ENCODE assay signal across 7 mouse cellular contexts in the genomic region with DNA sequence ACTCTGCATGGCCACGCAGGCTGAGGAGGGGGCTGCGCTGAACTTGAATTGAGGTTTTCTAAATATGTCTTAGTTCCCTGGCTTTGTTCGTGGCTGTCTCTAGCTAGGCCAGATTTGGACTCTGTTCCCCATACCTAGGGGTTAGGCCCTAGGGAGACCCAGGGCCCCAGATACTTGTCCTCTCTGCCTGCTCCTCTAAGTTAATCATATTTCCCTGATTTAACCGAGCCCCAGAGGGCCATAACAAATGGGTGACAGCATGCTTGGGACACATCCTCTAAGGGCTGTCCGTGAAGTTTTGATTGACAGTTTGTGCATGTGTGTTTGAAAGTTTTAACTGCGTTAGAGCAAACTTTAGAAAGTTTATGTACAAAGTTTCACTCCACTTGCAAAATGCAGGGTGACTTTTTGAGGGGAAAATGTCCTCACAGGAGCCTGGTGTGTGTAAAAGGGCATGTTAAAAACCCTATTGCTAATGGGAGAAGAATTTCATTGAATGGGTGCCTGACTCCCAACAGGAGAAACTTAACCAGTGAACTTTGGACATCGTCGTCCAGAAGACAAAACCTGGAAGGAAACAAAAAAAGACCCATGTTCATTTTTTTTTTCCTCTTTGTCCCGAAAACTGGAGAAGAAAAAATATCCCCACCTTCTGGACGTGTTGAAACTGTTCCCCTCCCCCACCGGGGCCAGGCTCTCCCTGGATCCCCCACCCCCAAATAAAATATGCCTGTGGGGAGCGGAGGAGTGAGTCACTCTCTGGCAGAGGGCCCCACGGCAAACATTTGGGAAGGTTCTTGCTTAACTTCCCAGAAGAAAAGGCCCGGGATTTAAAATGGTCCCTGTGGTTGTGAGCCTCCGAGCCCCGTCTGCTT. TPM values are rescaled to one million over a fixed set of nuclear protein-coding genes. Genes with fewer than 3 reads are reported as not detected.
DNase-seq lines count a peak whose midpoint lies in the region; ATAC-seq and TF ChIP-seq lines count a peak whose summit lies in the region.

No protein-coding gene starts in this region.

- TF ChIP-seq CTCF in forebrain, postnatal 0 days (IDR thresholded peaks at IDR 0.05; ENCODE audit: low read depth) = no peak

- peak; percentile 96 for DNase-seq in NIH3T3 (ENCODE audit: low read depth)
- peak; percentile 44 for DNase-seq in forebrain, postnatal 0 days
- no peak for DNase-seq in liver, embryonic 11.5 days (ENCODE audit: low spot score)
- no peak for DNase-seq in layer of hippocampus, adult 9-10 months (ENCODE audit: low spot score)

- H3K9me3 ChIP-seq in forebrain, postnatal 0 days (ENCODE audit: low read length) = no peaks in the 10 kb centered on the region
- no peaks in the 10 kb centered on the region for H3K9me3 ChIP-seq in hindbrain, embryonic 13.5 days
- no peaks in the 10 kb centered on the region for H3K9me3 ChIP-seq in liver, embryonic 11.5 days (ENCODE audit: control insufficient read depth, low read length)
- H3K9me3 ChIP-seq in neural tube, embryonic 14.5 days (ENCODE audit: control insufficient read depth, low read length) = no peaks in the 10 kb centered on the region

- H3K9ac ChIP-seq in forebrain, postnatal 0 days = peak overlapping the region; percentile 78
- peak overlapping the region; percentile 88 for H3K9ac ChIP-seq in hindbrain, embryonic 13.5 days
- H3K9ac ChIP-seq in liver, embryonic 11.5 days (ENCODE audit: low read depth, low read length) = peak overlapping the region; percentile 81
- H3K9ac ChIP-seq in neural tube, embryonic 14.5 days (replicated peaks; ENCODE audit: low read depth, low read length) = peak overlapping the region; percentile 83

- H3K4me1 ChIP-seq in forebrain, postnatal 0 days (ENCODE audit: insufficient read depth) = no peaks in the 10 kb centered on the region
- peaks cover 48% of the 10 kb centered on the region for H3K4me1 ChIP-seq in hindbrain, embryonic 13.5 days (replicated peaks)
- H3K4me1 ChIP-seq in liver, embryonic 11.5 days (replicated peaks; ENCODE audit: control insufficient read depth, insufficient read depth, low read length) = peaks cover 14% of the 10 kb centered on the region
- H3K4me1 ChIP-seq in neural tube, embryonic 14.5 days (ENCODE audit: control insufficient read depth, insufficient read depth, low read length) = 0 out of 2 replicates have a peak, but pooled peaks cover 7% of the 10 kb centered on the region

- H3K27ac ChIP-seq in forebrain, postnatal 0 days (ENCODE audit: low read depth, low read length) = peak overlapping the region; percentile 30; the same call in 1 of the 2 replicates
- H3K27ac ChIP-seq in hindbrain, embryonic 13.5 days = peak overlapping the region; percentile 80
- H3K27ac ChIP-seq in liver, embryonic 11.5 days (ENCODE audit: low read depth, low read length) = peak overlapping the region; percentile 71
- H3K27ac ChIP-seq in neural tube, embryonic 14.5 days (ENCODE audit: low read depth, low read length) = peak overlapping the region; percentile 72

- H3K36me3 ChIP-seq in forebrain, postnatal 0 days (ENCODE audit: insufficient read depth) = no peaks in the 10 kb centered on the region
- H3K36me3 ChIP-seq in hindbrain, embryonic 13.5 days = no peaks in the 10 kb centered on the region
- H3K36me3 ChIP-seq in liver, embryonic 11.5 days (ENCODE audit: control insufficient read depth, insufficient read depth, low read length) = peaks cover 4% of the 10 kb centered on the region; the same call in 1 of the 2 replicates
- H3K36me3 ChIP-seq in neural tube, embryonic 14.5 days (ENCODE audit: control insufficient read depth, insufficient read depth, low read length) = no peaks in the 10 kb centered on the region

- WGBS in forebrain, postnatal 0 days = 3% methylated on average over 16 of the region's 16 CpGs
- WGBS in hindbrain, embryonic 13.5 days = 8% methylated on average over 16 of the region's 16 CpGs
- WGBS in liver, embryonic 11.5 days = 26% methylated on average over 16 of the region's 16 CpGs
- WGBS in neural tube, embryonic 14.5 days = 11% methylated on average over 16 of the region's 16 CpGs

- peak overlapping the region; percentile 93 for H3K4me3 ChIP-seq in forebrain, postnatal 0 days (ENCODE audit: low read depth, low read length)
- peak overlapping the region; percentile 75 for H3K4me3 ChIP-seq in hindbrain, embryonic 13.5 days
- H3K4me3 ChIP-seq in liver, embryonic 11.5 days (ENCODE audit: low read depth, low read length) = peak overlapping the region; percentile 86
- peak overlapping the region; percentile 71 for H3K4me3 ChIP-seq in neural tube, embryonic 14.5 days (ENCODE audit: low read depth, low read length)

- peak overlapping the region; percentile 84 for H3K4me2 ChIP-seq in forebrain, postnatal 0 days (ENCODE audit: low read depth)
- peak overlapping the region; percentile 72 for H3K4me2 ChIP-seq in hindbrain, embryonic 13.5 days
- H3K4me2 ChIP-seq in liver, embryonic 11.5 days = peak overlapping the region; percentile 74
- H3K4me2 ChIP-seq in neural tube, embryonic 14.5 days (ENCODE audit: low read depth, low read length) = peak overlapping the region; percentile 54

- no peaks in the 10 kb centered on the region for H3K27me3 ChIP-seq in forebrain, postnatal 0 days (ENCODE audit: insufficient read depth, low read length)
- H3K27me3 ChIP-seq in hindbrain, embryonic 13.5 days = 0 out of 2 replicates have a peak, but pooled peaks cover 3% of the 10 kb centered on the region
- H3K27me3 ChIP-seq in liver, embryonic 11.5 days (replicated peaks; ENCODE audit: control insufficient read depth, insufficient read depth, low read length) = peaks cover 5% of the 10 kb centered on the region; the same call in 1 of the 2 replicates
- H3K27me3 ChIP-seq in neural tube, embryonic 14.5 days (ENCODE audit: control insufficient read depth, insufficient read depth, low read length) = no peaks in the 10 kb centered on the region

- peak; percentile 7 for ATAC-seq in CD4-positive, CD25-positive, alpha-beta regulatory T cell, adult 4 months
- ATAC-seq in forebrain, postnatal 0 days = no peak
- ATAC-seq in hindbrain, embryonic 13.5 days (ENCODE audit: low FRiP score) = no peak
- ATAC-seq in liver, embryonic 11.5 days (replicated peaks; ENCODE audit: low FRiP score) = no peak
- ATAC-seq in neural tube, embryonic 14.5 days (ENCODE audit: low read depth) = peak; percentile 12; the same call in 1 of the 2 replicates

RNA-seq across cellular contexts. Expression of a gene that starts 1.1 kb away (rescaled TPM):
- 1 to 10 TPM; 2.9 to 3.1 TPM for polyA plus RNA-seq in CD4-positive, CD25-positive, alpha-beta regulatory T cell, adult 4 months (2017; shearing (Covaris generic))
- total RNA-seq in forebrain, postnatal 0 days (2014; rRNA removed) = 19.7 and 21.0 TPM in 2 replicates
- polyA plus RNA-seq in forebrain, postnatal 0 days (2015; fragmentation: Nextera tagmentation; extraction: Ambion mirVana) = 59.6 and 69.3 TPM in 2 replicates
- 57.3 and 58.0 TPM in 2 replicates for polyA plus RNA-seq in hindbrain, embryonic 13.5 days (2015; fragmentation: Nextera tagmentation; extraction: Ambion mirVana)
- 64.9 and 66.2 TPM in 2 replicates for polyA plus RNA-seq in liver, embryonic 11.5 days (2014; fragmentation: Nextera tagmentation; extraction: Ambion mirVana)
- polyA plus RNA-seq in neural tube, embryonic 14.5 days (2014; fragmentation: Nextera tagmentation; extraction: Ambion mirVana) = 46.4 and 54.4 TPM in 2 replicates

Comparison
In these comparisons a context has a peak if more than half of its experiments do, and no peak if none do; other contexts are left out.
1. ATAC-seq: peak in CD4-positive, CD25-positive, alpha-beta regulatory T cell, adult 4 months (single experiment) and neural tube, embryonic 14.5 days (single experiment); none in forebrain, postnatal 0 days (single experiment), hindbrain, embryonic 13.5 days (single experiment) and liver, embryonic 11.5 days (single experiment).
2. DNase-seq: peak in NIH3T3 (single experiment) and forebrain, postnatal 0 days (single experiment); none in liver, embryonic 11.5 days (single experiment) and layer of hippocampus, adult 9-10 months (single experiment).
3. H3K27ac ChIP-seq: peak in every context shown above with its lines; median percentile 80 in hindbrain, embryonic 13.5 days; 72 in neural tube, embryonic 14.5 days; 71 in liver, embryonic 11.5 days; 30 in forebrain, postnatal 0 days.
4. RNA of a gene that starts 1.1 kb away (polyA plus RNA-seq): 59.6 to 69.3 TPM in forebrain, postnatal 0 days, 64.9 to 66.2 TPM in liver, embryonic 11.5 days, 57.3 to 58.0 TPM in hindbrain, embryonic 13.5 days and 46.4 to 54.4 TPM in neural tube, embryonic 14.5 days; 2.9 to 3.1 TPM in CD4-positive, CD25-positive, alpha-beta regulatory T cell, adult 4 months; every median in the first group is over 10 times any median in the second.
5. Peak in every context shown above with its lines, with median percentiles within 50 percentile points of each other: H3K4me2 ChIP-seq, H3K4me3 ChIP-seq and H3K9ac ChIP-seq.